Mouse (Mus musculus): Measurements from ENCODE around the gene Gnat1.

Gnat1 gene

GRCm38 (mm10) chr9:107626158-107626843 is 53.2 kb downstream of the Gnat1 start:
- no peak for DNase-seq (ENCODE audit: low spot score)

- DNase-seq (ENCODE audit: low spot score): no peak
These were observed 54.0 kb downstream of the Gnat1 start for GRCm38 (mm10) chr9:107625351-107626128.

DNA sequence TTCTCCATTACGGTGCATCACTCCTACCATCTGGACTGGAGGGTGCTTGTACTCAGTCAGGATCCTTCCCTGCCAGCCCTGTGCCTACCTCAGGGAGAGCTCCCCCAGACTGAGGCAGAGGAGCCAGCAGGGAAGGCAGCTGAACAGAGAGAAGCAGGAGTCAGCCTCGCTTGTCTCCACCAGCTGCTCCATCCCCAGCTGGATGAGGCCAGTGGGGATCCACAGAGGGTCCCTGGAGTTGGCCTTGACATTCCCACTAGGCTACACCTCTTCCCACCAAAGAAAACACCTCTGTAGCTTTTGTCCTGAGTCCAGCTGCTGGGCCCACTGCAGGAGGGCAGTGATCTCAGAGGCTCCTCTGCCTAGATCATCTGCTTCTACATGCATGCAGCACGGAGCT is 54.6 kb downstream of the Gnat1 start:
- no peak for DNase-seq (ENCODE audit: low spot score)

- no peak for DNase-seq (ENCODE audit: low spot score)
These were observed 55.0 kb downstream of the Gnat1 start for GRCm38 (mm10) chr9:107624539-107624938.

Data from yolk sac, embryonic 10.5 days (tissue).